Mouse (Mus musculus) intestine, postnatal 0 days (tissue): ENCODE measurements around the gene Actl6b. TPM values are rescaled to one million over a fixed set of nuclear protein-coding genes. Genes with fewer than 3 reads are reported as not detected.
A peak's percentile ranks its signal among the peaks of the same experiment; 100 is the strongest.

ENCODE experiments used
- ATAC-seq: fragments of 200-750 bp; cut with Nextera tagmentation; 2 replicates; pipeline ENCODE4 v1.8.0; 2017; ENCODE audit warnings: mild to moderate bottlenecking, moderate TSS enrichment, moderate library complexity
- H3K27ac ChIP-seq: fragments of 300-500 bp; sonication (generic); 2 replicates; pipeline ENCODE4 v1.5.1; 2014; ENCODE audit warnings: mild to moderate bottlenecking, low read depth, low read length, moderate library complexity
- H3K27me3 ChIP-seq: fragments of 300-500 bp; sonication (generic); replicated peaks from 2 replicates; pipeline ENCODE4 v1.6.1; 2014; ENCODE audit warnings: low read length, mixed read lengths; ENCODE audit not compliant: control insufficient read depth, insufficient read depth
- H3K36me3 ChIP-seq: fragments of 300-500 bp; sonication (generic); 2 replicates; pipeline ENCODE4 v1.6.1; 2014; ENCODE audit warnings: mild to moderate bottlenecking, moderate library complexity; ENCODE audit not compliant: control insufficient read depth, insufficient read depth
- H3K4me1 ChIP-seq: fragments of 300-500 bp; sonication (generic); replicated peaks from 2 replicates; pipeline ENCODE4 v1.6.1; 2014; ENCODE audit warnings: antibody characterized with exemption, low read length, mixed read lengths; ENCODE audit not compliant: control insufficient read depth, insufficient read depth
- H3K4me2 ChIP-seq: fragments of 300-500 bp; sonication (generic); replicated peaks from 2 replicates; pipeline ENCODE4 v1.6.1; 2014; ENCODE audit warnings: low read depth, mild to moderate bottlenecking, moderate library complexity
- H3K4me3 ChIP-seq: fragments of 300-500 bp; sonication (generic); 2 replicates; pipeline ENCODE4 v1.5.1; 2014; ENCODE audit warnings: low read depth, low read length
- H3K9ac ChIP-seq: fragments of 300-500 bp; sonication (generic); 2 replicates; pipeline ENCODE4 v1.6.1; 2014; ENCODE audit warnings: mild to moderate bottlenecking, low read depth, low read length
- H3K9me3 ChIP-seq: fragments of 300-500 bp; sonication (generic); 2 replicates; pipeline ENCODE4 v1.6.1; 2016; ENCODE audit warnings: mixed run types; ENCODE audit not compliant: control insufficient read depth
- CTCF ChIP-seq: sonication (generic); IDR thresholded peaks from 2 replicates; pipeline ENCODE4 v1.5.1; 2016; ENCODE audit warnings: low read depth, mild to moderate bottlenecking, control low read depth, antibody characterized with exemption, moderate library complexity
- WGBS: fragments of 180-500 bp; shearing (Covaris S2); extraction: QIAGEN DNeasy Blood & Tissue Kit; methylation state at CpG from one replicate; pipeline ENCODE4 v1.1.7; 2014; 5-methylcytosine and 5-hydroxymethylcytosine counted together
- polyA plus RNA-seq: library from polyadenylated mRNA; unstranded; fragments of >200 nt; fragmentation: Nextera tagmentation; extraction: Ambion mirVana; gene quantifications from 2 replicates; pipeline ENCODE4 v1.2.1, GENCODE M21; 2015

Actl6b gene
- polyA plus RNA-seq, 1 experiment from 2014 or later = 2.9 TPM

DNA sequence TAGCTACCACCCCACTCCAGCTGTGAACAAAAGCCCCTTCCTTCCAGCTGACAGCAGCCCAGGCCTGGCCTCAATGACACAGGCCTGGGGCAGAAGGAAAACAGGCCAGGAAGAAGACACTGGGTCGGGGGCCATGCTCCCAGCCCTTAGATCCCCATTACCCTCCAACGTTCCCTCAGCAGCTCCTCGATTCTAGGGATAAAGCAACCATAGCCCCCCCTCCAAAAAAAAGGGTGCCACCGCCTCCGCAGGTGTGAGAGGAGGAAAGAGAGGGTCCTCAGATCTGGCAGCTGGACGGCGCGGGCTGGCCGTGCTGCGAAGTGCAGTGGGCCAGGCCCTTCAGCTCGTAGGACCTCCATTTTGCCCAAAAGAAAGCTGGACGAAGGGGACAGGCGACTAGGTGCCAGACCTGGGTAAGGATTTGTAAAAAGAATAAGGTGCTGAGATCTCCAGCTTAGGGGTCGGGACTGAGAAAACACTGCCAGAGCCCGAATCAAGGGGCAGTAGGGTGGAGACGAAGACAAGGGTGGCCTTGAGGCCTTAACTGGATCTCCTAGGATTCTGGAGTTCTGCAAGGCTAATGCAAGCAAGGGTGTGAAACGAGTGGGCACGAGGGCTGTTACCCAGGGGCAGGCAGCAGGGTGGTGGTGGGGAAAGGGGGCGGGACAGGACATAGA is 21.0 kb upstream of the Actl6b start:
- WGBS = 0% methylated on average over 18 of the region's 19 CpGs
- Histone ChIP-seq H3K4me2 (peak overlapping the region; percentile 71), H3K4me1 (0 out of 2 replicates have a peak, but pooled peaks cover 9% of the 10 kb centered on the region), H3K27ac (peak overlapping the region; percentile 83), H3K36me3 (peaks cover 31% of the 10 kb centered on the region), H3K4me3 (peak overlapping the region; percentile 72), H3K27me3 (no peaks in the 10 kb centered on the region), H3K9me3 (no peaks in the 10 kb centered on the region), H3K9ac (peak overlapping the region; percentile 64)
- no peak for TF ChIP-seq CTCF
- ATAC-seq = no peak

- H3K4me3 ChIP-seq = peak overlapping the region; percentile 72
- TF ChIP-seq CTCF = no peak
- H3K27ac ChIP-seq = peak overlapping the region; percentile 83
- peak overlapping the region; percentile 64 for H3K9ac ChIP-seq
- H3K4me1 ChIP-seq = 0 out of 2 replicates have a peak, but pooled peaks cover 9% of the 10 kb centered on the region
- 0% methylated on average over 10 of the region's 12 CpGs for WGBS
- H3K4me2 ChIP-seq = peak overlapping the region; percentile 71
- peak; percentile 23 for ATAC-seq
- peaks cover 26% of the 10 kb centered on the region for H3K36me3 ChIP-seq
- no peaks in the 10 kb centered on the region for H3K27me3 ChIP-seq
- no peaks in the 10 kb centered on the region for H3K9me3 ChIP-seq
These were observed 20.6 kb upstream of the Actl6b start for GRCm38 (mm10) chr5:137532808-137533116.

- Histone ChIP-seq H3K4me1 (0 out of 2 replicates have a peak, but pooled peaks cover 9% of the 10 kb centered on the region), H3K4me3 (peak within 1 kb of the TSS; percentile 72), H3K27ac (peak within 1 kb of the TSS; percentile 83), H3K27me3 (no peaks in the 10 kb centered on the region), H3K4me2 (peak within 1 kb of the TSS; percentile 71), H3K36me3 (peaks cover 21% of the 10 kb centered on the region), H3K9me3 (no peaks in the 10 kb centered on the region), H3K9ac (peak within 1 kb of the TSS; percentile 64)
- under 1% methylated on average over 37 of the region's 40 CpGs for WGBS
- ATAC-seq = peak; percentile 85
- no peak for TF ChIP-seq CTCF
These were observed 20.0 kb upstream of the Actl6b start, which contains the start of the genes Epo and Gnb2 for GRCm38 (mm10) chr5:137533117-137533827. Gene Epo (minus strand): TSS chr5:137533242. Gene Gnb2 (minus strand): TSS chr5:137533510.

GRCm38 (mm10) chr5:137534762-137535161 is 18.6 kb upstream of the Actl6b start:
- ATAC-seq = no peak
- no peak overlapping the region for H3K4me3 ChIP-seq

GRCm38 (mm10) chr5:137535318-137535717 is 18.0 kb upstream of the Actl6b start:
- TF ChIP-seq CTCF = no peak
- H3K27me3 ChIP-seq = no peaks in the 10 kb centered on the region
- peak overlapping the region; percentile 38 for H3K4me2 ChIP-seq
- H3K36me3 ChIP-seq = peaks cover under 1% of the 10 kb centered on the region; the same call in 1 of the 2 replicates
- no peak overlapping the region for H3K27ac ChIP-seq
- 37% methylated on average over 9 of the region's 9 CpGs for WGBS
- ATAC-seq = no peak
- H3K9me3 ChIP-seq = no peaks in the 10 kb centered on the region
- H3K4me1 ChIP-seq = 0 out of 2 replicates have a peak, but pooled peaks cover 5% of the 10 kb centered on the region
- no peak overlapping the region for H3K4me3 ChIP-seq
- H3K9ac ChIP-seq = no peak overlapping the region

More at GRCm38 (mm10) chr5:137534762-137535161, 18.6 kb upstream of the Actl6b start:
- Histone ChIP-seq H3K4me1 (0 out of 2 replicates have a peak, but pooled peaks cover 9% of the 10 kb centered on the region), H3K9ac (no peak overlapping the region), H3K36me3 (peaks cover 6% of the 10 kb centered on the region; the same call in 1 of the 2 replicates), H3K9me3 (no peaks in the 10 kb centered on the region), H3K4me2 (no peak overlapping the region), H3K27me3 (no peaks in the 10 kb centered on the region), H3K27ac (peak overlapping the region; percentile 3; the same call in 1 of the 2 replicates)
- no peak for TF ChIP-seq CTCF
- 92% methylated on average over 3 of the region's 3 CpGs for WGBS

DNA sequence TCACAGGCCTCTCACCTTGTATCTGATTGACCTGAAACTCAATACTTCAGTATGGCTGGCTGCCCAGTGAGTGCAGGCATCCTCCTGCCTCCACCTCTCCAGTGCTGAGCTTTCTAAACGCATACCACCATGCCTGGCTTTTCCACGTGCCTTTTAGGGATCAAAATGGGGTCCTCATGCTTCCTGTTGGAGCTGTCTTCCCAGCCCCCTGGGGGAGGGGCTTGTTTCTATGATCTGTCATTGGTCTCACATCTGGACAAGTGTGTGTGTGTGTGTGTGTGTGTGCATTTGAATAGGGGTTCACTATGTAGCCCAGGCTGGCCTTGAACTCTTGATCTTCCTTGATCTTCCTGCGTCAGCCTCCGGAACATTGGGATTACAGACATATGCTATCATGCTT is 15.9 kb upstream of the Actl6b start:
- H3K4me1 ChIP-seq = 0 out of 2 replicates have a peak, but pooled peaks cover 3% of the 10 kb centered on the region
- WGBS = 60% methylated on average over 4 of the region's 4 CpGs
- no peak overlapping the region for H3K27ac ChIP-seq
- no peaks in the 10 kb centered on the region for H3K36me3 ChIP-seq
- no peak overlapping the region for H3K9ac ChIP-seq
- no peak overlapping the region for H3K4me2 ChIP-seq
- H3K9me3 ChIP-seq = no peaks in the 10 kb centered on the region
- no peak overlapping the region for H3K4me3 ChIP-seq
- no peaks in the 10 kb centered on the region for H3K27me3 ChIP-seq
- ATAC-seq = no peak
- TF ChIP-seq CTCF = no peak
